Mouse (Mus musculus): ENCODE data around the gene Adh1.

Gene Adh1

GRCm38 (mm10) chr3:138260721-138261669 lies at the start of gene Adh1:
Gene Adh1 (plus strand): TSS chr3:138260991.
- no peak for DNase-seq

DNA sequence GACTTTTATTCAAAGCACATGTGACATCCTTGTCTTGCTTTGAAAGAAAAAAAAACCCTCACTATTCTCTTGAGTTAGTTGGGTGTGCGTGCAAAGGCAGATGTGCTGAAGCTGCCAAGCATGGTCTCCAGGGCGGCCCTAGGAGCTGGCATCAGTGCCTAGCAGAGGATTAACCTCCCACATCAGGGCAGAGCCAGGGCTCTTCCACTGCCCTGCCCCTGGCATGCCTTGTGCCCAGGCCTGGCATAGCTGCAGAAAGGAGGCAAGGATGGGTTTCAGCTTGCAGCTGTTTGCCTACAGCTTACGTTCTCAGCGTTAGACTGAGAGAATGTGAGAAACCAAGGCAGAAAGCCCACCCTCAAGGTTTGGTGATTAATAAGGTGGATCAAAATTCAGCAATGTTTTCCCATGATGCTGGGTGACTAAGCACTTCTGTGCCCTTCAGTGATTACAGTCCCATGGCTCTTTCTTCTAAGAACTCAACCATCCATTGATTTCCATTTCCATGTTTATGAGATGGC lies 48.3 kb upstream of the Adh1 start:
- DNase-seq: no peak

DNA sequence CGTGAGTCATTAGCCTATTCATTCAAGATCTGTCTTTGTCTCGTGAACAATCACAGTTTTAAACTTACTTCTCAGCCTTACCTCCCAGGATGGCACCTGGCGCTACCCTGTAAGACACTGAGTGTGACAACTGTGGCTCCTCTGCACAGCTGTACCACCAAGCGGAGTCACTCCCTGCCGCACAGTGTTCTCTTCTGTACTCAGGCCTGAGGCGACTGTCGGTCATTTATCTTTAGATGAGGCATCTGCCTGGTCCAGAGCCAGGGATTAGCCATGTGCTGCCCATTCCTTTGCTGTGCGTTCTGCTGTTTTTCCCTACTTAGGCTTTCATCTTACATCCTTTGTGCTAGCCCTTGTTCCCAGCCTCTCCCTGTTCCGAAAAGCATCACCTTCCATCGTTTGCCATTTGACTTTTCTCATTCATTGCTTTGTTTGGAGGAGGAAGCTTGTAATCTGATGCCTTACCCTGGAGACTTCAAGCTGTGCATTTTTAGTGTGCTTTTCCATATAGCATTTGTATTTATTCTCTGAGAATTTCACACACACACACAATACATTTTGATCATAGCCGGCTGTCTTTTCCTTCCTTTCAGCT lies 45.3 kb upstream of the Adh1 start:
- DNase-seq: no peak

DNA sequence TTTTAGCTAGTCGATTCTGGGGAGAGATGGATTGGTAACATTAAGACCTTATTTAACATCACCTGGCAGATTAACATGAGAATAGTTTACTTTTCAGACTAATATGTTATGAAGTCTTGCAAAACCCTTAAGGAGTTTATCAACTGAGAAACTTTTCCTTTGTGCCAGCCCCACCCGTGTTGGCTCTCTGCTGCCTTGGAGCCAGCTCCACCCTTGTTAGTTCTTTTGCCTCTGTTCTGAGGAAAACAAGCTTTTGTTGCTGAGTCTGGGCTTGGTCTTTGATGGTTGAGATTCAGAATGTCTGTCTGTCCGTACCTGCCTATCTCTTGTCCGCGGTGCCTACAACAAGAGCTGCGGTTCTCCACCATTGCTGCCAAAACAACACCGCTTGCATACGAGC lies 44.7 kb upstream of the Adh1 start:
- no peak for DNase-seq

GRCm38 (mm10) chr3:138217631-138218264 lies 43.0 kb upstream of the Adh1 start, which contains the start of gene Adh7:
Gene Adh7 (plus strand): TSS chr3:138217760.
- no peak for DNase-seq

DNA sequence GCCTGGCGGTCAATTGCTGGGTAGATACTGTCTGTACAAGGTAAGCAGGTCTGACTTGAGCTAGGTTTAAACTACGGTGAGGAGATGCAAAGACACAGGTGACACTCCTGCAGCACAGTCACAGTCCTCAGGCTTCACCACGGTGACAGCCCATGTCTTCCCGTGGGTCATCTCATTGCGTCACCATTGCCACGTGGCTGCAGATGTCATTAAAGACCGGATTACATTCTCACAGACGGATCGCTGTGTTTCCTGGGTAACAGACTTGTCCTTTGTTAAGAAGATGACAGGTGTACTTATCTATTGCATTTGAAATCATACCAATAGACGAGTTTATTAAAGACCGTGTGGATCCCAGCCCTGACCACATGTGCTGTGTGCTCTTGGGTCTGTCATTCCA lies 39.7 kb upstream of the Adh1 start:
- no peak for DNase-seq

- DNase-seq: no peak
Measured at GRCm38 (mm10) chr3:138222511-138222910, 38.3 kb upstream of the Adh1 start.

DNA sequence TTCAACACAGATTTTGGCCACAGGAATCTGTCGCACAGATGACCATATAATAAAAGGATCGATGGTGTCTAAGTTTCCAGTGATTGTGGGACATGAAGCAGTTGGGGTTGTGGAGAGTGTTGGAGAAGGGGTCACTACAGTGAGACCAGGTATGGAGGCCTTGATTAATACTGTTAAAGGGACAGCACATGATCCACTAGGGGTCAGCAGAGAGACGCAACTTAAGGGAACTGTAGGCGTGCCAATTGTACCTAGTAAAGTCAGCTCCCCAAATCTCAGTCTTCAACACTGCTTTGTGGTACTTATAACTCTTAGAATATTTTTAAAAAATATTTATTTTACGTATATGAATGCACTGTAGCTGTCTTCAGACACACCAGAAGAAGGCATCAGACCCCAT lies 37.8 kb upstream of the Adh1 start:
- peak; percentile 70 for DNase-seq

DNA sequence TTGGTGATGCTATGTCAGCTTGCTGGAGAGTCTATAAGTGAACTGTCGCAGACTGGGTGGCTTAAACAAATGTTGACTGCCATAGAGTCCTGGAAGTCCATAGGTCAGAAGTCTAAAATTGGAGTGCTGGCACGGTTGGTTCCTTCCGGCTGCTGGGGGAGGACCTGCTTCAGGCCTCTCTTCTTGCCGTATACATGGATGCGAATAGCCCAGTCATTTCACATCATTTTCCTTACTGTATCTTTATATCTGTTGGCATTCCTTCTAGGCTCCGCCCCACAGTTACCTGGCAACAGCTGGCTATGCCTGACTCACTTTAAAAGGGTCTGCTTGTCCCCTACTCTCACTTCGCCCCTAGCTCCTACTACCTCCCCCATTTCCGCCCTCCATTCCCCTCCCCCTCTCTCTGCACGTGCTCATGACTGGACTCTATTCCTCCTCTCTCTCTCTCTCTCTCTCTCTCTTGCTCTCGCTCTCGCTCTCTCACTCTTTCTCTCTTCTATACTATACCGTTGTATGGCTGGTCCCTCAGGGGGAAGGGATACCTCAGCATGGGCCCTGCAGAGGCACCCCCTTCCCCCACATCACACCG lies 36.3 kb upstream of the Adh1 start:
- no peak for DNase-seq

DNA sequence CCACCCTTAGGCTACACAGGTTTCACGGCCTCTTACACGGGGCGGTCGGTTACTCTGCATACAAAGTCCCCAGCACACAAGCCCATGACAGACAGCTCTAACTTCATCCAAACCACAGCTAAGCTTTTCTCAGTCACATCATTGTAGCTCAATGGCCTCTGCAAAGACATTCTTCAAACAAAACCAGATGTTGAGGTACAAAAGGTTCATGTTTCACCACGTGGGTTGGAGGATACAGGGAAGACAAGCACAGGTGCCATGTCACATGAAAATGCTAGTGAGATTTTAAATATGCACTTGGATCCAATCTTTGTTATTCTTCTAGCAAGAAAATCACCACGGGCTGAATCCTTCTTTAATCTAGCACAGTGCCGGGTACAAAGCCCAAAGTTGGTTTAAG lies 35.5 kb upstream of the Adh1 start:
- DNase-seq: no peak

- DNase-seq: no peak
Measured at GRCm38 (mm10) chr3:138225853-138226252, 34.9 kb upstream of the Adh1 start.

GRCm38 (mm10) chr3:138226476-138226875 lies 34.3 kb upstream of the Adh1 start:
- no peak for DNase-seq

DNA sequence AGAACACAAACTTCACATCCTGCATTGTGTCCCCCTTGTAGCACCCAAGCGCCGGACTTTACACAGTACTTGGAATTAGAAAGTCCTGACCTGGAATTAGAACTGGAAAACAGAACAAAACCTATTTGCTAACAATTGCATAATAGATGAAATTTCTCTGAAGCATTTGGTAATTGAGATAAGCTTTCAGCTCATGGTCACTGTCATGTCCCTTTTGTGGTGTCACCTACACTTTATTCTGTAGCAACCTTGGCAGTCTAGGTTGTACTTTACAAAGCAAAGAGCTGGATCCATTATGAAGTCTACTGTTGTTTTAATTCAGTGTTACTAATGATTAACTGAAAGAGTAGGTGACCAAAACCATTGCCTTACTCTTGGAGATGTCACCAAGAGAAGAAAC lies 33.7 kb upstream of the Adh1 start:
- DNase-seq: no peak

GRCm38 (mm10) chr3:138227782-138228181 lies 33.0 kb upstream of the Adh1 start:
- DNase-seq: no peak

- DNase-seq: no peak
Measured at GRCm38 (mm10) chr3:138229448-138229847, 31.3 kb upstream of the Adh1 start.

DNA sequence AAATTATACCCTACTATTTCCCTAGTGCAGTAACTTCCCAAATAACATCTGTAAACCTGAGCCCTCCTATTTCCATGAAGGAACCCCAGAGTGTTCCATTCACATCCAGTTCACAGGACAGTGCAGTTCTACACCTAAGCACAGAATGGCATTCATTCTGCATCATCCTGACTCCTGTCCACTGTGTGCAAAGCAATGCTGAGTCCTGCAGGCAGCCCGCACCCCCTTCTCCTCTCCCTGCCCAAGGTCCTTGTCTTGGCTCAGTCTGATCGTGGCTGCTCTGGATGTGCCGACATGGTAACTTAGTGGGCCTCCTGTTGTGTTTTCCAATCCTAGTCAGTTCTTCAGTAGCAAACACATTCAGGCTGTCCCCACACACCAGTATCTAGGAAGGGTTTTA lies 30.5 kb upstream of the Adh1 start:
- DNase-seq: no peak

GRCm38 (mm10) chr3:138231531-138231930 lies 29.3 kb upstream of the Adh1 start:
- no peak for DNase-seq

DNA sequence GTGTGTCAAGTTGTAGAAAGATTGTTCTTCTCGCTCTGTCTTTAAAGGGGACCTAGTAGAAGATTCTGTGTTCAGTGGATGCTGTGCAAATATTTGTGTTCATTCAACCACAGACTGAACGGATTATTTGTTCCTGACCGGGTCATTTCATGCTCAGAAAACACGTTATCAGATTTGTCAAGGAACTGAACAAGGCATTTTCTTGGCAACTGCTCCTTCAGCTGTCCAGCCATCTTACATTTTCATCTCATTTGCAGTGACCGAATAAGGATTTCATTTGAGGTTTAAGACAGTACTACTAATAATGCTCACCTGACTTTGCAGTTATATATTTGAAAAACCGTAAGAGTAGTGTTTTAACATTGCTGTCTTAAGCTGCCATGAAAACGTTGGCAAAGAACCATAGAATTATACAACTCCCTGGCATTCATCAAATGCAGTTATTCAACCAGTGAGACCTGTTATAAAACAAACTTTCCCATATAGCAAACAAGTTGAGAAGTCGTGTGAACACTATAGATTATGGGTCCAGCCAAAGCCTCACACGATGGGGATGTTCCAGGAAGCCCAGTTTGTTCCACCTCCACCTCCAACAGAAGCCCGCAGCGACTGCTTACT lies 24.1 kb upstream of the Adh1 start:
- DNase-seq: no peak

DNA sequence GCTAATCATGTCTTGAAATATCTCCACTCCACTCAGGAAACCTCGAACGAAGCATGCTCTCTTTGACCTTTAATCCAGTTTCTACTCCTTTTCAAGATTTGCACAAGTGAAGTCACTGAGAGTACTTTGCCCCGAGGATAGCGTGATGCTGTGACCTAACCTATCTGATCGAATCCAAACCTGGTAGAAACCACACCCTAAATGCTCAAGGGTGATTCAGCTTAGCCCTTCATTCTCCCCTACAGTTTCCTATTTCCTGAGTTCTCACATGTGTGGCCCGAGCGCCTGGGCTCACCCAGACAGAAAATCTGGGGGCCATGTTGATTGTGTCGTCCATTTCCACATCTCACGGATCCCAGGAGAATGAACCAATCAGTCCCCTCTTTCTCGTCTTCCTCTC lies 22.7 kb upstream of the Adh1 start:
- DNase-seq: no peak

- DNase-seq: no peak
Measured at GRCm38 (mm10) chr3:138239461-138239860, 21.3 kb upstream of the Adh1 start.

DNA sequence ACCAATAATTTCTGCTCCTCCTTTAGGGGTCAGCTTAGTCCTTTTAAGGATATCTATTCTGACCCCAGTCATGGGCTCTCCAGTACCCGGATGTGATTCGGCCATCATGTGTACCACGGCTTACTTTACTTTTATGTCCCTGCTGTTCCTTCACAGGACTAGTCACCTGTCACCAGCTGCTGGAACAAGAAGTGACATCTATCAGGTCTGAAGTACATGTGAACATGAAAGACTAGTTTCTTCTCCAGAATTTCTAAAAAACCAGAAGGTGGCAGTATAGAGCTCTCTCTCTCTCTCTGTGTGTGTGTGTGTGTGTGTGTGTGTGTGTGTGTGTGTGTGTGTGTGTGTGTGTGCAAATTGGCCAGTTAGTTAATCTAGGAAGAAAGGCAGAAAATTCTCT lies 20.4 kb upstream of the Adh1 start:
- peak; percentile 59 for DNase-seq

GRCm38 (mm10) chr3:138240942-138241341 lies 19.8 kb upstream of the Adh1 start:
- no peak for DNase-seq

- no peak for DNase-seq
Measured at GRCm38 (mm10) chr3:138241371-138241770, 19.4 kb upstream of the Adh1 start.
